Mouse (Mus musculus) Muller cell, postnatal 12 days (primary cell): Measurements from ENCODE around the gene Hmgb2.
"Not testable (repeated sequence)": the region's sequence is repeated elsewhere in the genome, so short reads cannot be mapped to it uniquely, and the experiment has no call there.

Experiments used
- DNase-seq: peaks from one replicate; pipeline ENCODE4 v3.0.0-alpha.2; 2015; ENCODE audit errors: inconsistent ontology term

The Hmgb2 gene

DNA sequence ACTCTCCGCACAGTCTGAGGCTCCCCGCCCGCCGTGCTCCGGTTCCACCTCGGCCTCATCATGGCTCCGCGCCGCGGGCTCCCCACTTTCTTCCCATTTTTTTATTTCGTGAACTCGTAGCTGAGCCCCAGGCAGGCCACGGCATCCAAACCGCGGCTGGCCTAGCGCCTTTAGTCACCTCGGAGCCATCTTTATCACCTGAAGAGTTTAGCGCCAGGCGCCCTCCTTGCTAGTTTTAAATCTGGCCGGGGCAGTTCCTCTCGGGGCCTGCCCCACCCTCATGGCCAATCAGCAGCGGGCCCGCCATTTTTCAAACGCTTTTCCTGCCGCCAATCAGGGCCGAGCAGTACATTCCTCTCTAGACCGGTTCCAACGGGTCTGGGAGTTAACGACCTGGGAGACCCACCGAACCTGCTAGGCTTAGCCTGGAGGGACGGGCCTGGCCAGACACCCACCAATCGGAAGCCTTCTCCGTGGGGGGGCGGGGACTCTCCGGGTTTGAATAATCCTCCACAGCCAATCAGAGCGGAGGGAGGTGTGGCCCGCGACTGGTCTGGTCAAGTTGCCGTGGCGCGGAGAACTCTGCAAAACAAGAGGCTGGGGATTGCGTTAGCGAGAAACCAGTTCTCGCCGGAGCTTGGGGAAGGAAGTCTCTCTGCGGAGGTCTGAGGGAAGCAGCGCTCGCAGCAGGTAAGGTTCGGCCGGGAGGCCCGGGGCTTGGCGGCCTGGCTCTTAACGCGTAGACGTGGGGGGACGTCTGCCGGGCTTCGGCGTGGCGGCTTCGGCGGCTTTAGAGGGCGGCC lies at the start of gene Hmgb2:
Hmgb2 (plus strand) TSS at position 592 of the 803 bp plus-strand sequence.
- DNase-seq, result peak; percentile 100

GRCm38 (mm10) chr8:57462839-57463238 lies 48.9 kb upstream of the Hmgb2 start:
- DNase-seq, result no peak

DNA sequence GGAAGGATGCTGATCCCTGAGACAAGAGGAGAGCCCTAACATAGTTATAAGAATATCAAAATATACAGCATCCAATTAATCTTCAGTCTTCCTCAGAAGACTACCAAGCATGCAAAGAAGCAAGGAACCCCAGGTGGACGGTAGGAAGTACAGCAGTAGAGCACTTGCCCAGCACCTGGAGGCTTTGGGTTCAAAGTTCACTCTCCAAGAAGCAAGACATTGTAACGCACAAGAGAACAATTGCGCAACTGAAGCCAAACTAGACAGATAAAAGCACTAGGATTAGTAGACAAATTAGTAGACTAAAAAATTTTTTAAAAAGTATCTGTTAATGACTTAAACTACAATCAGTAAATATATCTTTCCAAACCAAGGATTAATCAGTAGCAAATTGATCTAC lies 48.0 kb upstream of the Hmgb2 start:
- DNase-seq, result no peak

DNA sequence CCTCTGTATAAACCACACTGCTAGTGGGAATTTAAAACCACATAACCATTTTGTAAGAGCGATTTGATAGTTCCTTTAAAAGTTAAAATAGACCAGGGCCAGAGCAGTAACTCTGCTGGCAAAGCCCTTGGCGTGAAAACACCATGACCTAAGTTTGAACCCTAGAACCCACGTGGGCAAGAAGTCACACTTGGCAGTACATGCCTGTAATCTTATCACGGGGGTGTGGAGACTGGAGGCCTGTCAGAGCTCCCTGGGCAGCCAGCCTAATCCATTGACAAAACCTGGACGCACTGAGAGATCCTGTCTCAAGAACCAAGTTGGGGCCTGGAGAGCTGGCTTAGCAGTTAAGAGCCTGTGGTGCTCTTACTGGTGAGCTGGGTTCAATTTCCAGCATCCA lies 43.1 kb upstream of the Hmgb2 start:
- peak; percentile 24 for DNase-seq

GRCm38 (mm10) chr8:57470863-57471262 lies 40.8 kb upstream of the Hmgb2 start:
- DNase-seq, result no peak

DNA sequence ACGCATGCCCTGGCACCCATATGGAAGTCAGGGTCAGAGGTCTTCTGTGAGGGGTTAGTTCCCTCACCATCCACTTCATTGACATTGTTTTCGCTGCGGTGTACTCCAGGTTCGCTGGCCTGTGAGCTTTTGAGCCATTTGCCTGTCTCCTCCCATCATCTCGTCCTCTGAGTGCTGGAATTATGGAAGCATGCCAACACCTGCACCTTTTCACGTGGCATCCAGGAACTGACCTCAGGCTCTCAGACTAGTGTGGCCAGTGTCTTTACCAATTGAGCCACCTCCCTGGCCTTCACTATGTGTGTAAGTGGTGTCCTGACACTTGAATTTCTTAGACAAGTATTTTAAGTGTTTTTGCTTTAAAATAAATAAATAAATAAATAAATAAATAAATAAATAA lies 38.0 kb upstream of the Hmgb2 start:
- DNase-seq, result no peak

DNA sequence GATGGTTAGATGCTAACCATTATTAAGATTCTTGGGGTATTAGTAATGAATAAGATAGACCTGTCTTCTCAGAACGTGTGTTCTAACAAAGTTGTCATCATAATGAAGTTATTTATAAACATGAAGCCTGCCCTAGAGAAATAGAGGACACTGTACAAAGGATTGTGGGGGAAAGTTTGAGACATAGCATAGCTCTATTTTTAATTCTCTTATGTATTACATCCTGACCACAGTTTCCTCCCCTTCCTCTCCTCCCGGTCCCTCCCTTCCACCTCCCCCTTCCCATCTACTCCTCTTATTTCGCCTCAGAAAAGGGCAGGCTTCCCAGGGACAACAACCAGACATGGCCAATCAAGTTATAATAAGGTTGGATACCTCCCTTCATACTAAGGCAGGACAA lies 33.3 kb upstream of the Hmgb2 start:
- no peak for DNase-seq

- no peak for DNase-seq
Observed at GRCm38 (mm10) chr8:57479700-57480099, 32.0 kb upstream of the Hmgb2 start.

DNA sequence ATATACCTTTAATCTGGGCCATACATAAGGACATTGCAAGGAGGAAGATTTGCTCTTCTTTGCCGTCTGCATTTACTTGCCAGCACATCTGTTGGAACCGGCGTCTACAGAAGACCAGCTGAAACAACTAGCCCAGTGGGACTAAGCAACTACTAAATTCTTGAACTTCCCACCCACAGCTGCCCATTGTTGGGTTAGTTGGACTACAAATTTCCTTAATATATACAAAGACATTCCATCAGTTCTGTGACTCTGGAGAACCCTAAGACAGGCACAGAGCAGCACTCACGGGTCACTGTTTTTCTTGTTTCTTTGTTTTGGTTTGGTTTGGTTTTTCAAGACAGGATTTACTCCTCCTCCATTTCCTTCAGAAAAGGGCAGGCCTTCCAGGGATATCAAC lies 31.1 kb upstream of the Hmgb2 start:
- DNase-seq, result no peak

DNA sequence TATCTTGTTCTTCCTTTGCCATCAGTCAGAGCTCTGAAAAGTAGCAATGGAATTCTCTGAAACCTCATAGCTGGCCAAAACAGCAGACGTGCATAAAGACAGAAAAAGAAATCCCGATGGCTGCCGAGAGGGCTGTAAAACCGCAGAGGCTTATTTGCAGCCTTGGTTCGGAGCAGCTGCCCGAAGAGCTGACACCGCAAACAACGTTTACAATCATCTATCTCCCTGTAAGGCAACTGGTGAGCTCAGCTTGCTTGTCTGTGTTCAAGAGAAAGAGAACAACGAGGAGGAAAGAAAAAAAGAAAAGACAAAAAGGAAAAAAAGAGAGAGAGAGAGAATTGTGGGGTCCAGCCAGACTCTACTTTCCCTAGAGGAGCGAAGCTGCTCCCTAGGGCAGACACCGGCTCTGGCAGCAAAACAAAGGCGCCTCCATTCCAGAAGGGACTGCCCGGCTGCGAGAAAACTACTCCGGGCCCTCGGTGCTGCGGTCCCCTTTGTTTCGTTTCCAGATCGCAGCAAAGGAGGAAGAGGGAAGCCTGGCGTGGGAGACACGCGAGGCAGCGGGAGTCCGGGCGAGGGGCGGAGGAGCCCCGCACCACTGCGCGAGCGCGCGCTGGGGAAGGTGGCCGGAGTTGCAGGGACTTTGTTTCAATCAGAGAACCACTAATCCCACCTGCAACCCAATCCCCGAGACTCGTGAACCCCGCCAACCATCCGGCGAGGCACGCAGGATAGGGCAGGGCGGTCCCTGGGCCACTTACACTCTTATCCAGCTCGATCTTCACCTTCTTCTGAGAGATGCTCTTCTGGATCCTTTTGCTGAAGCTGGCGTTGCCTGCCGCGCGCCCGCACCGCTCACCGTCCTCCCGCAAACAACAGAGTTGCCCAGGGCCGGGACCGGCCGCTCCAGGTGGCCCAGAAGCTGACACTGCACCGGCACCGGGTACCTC lies 24.9 kb upstream of the Hmgb2 start:
- DNase-seq, result peak; percentile 59

- DNase-seq, result peak; percentile 100
Observed at GRCm38 (mm10) chr8:57487441-57488155, 24.1 kb upstream of the Hmgb2 start, which contains the start of gene Sap30. Gene Sap30 (minus strand): TSS chr8:57487860.

DNA sequence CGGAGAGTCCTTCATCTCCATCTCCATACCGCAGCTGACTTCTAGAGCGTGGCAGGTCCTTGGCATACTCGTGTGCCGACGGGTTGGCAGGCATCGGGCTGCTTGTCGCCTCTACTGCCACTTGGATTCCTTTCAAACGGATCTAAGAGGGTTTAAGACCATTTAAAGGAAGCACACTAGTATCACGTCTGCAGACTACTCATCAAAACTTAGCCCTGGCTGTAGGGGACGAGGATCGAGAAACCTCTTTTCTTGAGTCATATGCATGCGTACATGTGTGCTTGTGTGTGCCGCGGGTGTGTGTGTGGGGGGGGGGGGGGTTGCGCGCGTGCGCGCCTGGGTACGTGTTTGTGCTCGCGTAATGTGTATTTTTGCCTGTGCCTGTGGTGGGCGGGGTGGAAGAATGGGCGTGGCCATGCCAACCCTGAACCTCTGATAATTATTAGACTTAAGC lies 23.4 kb upstream of the Hmgb2 start:
- DNase-seq, result peak; percentile 81

DNA sequence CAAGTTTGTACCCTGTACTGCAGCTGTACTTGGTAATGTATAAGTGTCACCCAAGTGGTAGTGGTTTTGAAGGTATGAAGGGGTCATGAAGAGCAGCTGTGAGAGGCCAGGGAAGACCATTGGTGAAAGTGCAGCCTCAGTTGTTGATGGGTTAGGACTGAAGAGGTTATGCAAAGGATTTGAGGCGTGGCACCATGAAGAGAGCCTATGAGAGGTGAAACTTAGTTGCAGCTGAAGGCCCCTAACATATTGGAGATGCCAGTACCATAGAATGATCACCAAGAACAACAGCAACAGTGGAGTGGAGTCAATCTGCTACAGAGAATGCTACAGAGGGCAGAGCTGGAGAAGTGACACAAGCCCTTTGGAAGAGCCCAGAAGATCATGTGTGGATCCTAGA lies 22.3 kb upstream of the Hmgb2 start:
- DNase-seq, result no peak

DNA sequence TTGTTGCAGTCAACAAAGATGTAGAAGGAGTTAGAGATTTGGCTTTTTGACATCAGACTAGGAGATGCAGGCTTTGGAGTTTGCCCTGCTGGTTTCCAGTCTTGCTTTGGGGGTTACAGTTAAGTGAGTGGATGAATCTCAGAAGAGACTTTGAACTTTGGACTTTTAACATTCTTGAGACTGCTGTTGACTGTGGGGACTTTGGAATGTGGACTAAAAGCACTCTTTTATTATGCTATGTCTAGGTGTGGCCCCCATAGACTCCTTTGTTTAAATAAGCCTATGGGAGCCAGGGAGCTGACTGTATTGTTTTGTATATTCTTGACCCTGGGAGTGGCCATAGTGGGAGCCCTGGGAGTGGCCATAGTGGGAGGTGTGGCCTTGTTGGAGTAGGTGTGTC lies 21.8 kb upstream of the Hmgb2 start:
- DNase-seq, result no peak

- DNase-seq, result no peak
Observed at GRCm38 (mm10) chr8:57491873-57492272, 19.8 kb upstream of the Hmgb2 start.

DNA sequence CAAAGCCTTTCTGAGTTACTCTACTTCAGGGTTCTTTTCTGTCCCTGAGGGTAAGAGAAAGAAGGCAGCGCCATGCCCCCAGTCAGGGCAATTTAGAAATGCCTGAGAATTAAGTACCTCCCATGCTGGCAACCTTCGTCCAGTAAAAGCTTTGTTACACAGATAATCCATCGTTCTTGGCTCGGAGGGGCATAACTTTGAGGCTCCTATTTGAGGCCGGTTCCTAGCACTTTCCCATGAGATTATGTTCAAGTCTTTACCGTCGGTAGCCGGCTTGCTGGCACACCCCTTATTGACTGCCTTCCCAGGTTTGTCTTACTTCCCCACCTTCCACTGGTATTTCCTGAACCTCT lies 13.2 kb upstream of the Hmgb2 start:
- peak; percentile 13 for DNase-seq

DNA sequence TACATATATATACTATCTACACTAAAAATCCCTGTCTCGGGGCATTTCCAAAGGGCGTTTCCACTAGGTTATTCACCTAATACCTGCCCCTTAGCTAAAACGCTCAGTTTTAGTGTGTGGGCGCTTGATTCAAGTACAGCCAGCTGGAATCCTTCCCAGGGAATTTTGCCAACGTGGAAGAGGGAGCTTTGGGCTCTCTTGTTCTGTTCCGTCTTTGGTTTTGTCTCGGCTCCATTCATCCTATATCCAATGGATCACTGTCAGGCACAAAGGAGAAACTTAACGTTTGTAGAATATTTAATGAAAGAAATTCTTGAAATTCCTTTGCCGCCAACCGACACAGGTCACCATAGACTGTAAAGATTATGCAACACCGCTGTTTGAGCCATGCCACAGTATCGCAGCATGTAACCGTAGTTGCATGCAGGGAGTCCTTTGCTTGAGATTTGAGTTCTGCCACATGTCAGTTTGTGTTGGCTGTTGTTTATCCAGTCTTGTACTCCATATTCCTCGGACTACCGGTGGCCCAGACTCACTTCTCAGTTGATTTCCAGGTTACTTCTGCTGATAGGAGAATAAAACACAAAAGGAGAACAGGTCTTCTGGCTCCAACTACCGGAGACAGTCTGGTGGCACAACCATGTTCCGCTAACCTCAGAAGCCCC lies 12.7 kb upstream of the Hmgb2 start:
- peak; percentile 70 for DNase-seq

DNA sequence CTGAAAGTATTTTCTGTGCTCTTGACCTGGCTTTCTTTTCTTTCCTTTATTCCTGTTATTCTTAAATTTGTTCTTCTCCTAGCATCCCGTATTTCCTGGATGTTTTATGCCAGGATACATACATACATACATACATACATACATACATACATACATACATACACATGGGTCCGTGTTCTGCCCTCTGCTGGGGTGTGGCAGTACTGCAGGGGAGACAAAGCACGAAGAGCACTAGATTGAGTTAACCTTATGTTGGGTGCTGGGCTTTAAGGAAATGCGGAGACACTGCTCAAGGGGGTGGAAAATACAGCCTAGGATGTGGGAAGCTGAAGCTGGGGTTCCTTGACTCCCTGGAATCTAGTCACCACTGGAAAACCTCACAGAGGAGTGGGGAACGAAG lies 8.1 kb upstream of the Hmgb2 start:
- no peak for DNase-seq

DNA sequence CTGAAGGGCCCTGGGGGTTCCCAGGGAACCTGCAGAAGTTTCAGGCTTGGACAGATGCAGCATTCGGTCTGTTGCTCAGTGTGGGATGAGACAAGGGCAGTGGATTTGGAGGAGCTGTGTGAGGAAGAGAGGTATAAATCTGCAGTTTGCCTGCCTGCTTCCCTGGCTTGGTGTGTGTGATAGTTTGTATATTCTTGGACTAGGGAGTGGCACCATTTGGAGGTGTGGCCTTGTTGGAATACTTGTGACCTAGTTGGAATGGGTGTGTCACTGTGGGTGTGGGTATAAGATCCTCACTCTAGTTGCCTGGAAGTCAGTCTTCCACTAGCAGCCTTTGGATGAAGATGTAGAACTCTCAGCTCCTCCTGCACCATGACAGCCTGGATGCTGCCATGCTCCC lies 6.2 kb upstream of the Hmgb2 start:
- not testable (repeated sequence) for DNase-seq

DNA sequence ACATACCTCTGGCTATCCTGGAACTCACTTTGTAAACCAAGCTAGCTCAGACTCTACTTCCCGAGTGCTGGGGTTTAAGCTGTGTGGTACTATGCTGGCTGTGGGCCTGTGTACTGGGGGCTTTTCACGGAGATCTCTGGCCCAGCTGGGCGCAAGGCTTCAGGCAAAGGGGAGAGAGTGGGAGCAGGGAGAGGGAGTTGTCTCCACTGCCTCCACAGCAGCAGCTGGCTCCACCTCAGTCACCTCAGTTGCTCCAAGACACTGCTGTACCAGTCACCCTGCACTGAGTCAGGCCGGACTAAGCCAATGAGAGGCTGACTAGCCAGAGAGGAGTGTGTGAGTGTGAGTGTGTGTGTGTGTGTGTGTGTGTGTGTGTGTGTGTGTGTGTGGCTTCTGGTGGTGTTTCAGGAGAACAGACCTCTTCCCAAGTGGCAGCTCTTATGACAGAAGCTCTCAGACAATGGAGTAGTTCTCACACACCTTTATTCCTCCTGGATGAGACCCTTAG lies 4.1 kb upstream of the Hmgb2 start:
- no peak for DNase-seq

DNA sequence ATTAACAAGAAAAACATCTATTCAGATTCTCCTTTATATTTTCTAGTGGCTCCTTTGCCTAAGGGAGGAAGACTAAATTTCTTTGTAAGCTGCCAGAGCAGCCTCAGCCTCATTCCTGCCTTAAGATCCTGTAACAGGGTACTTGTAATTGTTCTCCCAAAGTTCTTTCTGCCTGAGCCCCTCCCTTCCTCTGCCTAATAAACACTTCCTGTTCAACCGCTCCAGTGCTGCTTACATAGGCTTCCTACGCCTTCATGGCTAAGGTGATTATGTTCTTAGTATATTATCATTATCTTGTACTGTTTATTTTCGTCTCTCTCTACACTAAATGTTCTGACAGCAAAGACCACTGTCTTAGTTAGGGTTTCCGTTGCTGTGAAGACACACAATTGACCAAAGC lies 3.0 kb upstream of the Hmgb2 start:
- no peak for DNase-seq
